Mouse (Mus musculus) stomach, embryonic 16.5 days (tissue): ENCODE measurements around the gene Ints1. TPM values are rescaled to one million over a fixed set of nuclear protein-coding genes. Genes with fewer than 3 reads are reported as not detected.

Experiments
- ATAC-seq: fragments of 200-750 bp; cut with Nextera tagmentation; 2 replicates; pipeline ENCODE4 v1.8.0; 2017; ENCODE audit warnings: moderate number of reproducible peaks, moderate TSS enrichment; ENCODE audit not compliant: insufficient read depth, low FRiP score
- H3K27ac ChIP-seq: fragments of 300-500 bp; sonication (generic); 2 replicates; pipeline ENCODE4 v1.5.1; 2014; ENCODE audit warnings: low read length
- H3K27me3 ChIP-seq: fragments of 300-500 bp; sonication (generic); 2 replicates; pipeline ENCODE4 v1.6.1; 2014; ENCODE audit warnings: low read length, control low read depth, mixed read lengths; ENCODE audit not compliant: control insufficient read depth, insufficient read depth
- H3K36me3 ChIP-seq: fragments of 300-500 bp; sonication (generic); 2 replicates; pipeline ENCODE4 v1.6.1; 2014; ENCODE audit warnings: low read length; ENCODE audit not compliant: control insufficient read depth, insufficient read depth
- H3K4me1 ChIP-seq: fragments of 300-500 bp; sonication (generic); 2 replicates; pipeline ENCODE4 v1.6.1; 2014; ENCODE audit warnings: low read length, control low read depth, mixed read lengths; ENCODE audit not compliant: control insufficient read depth, insufficient read depth
- H3K4me2 ChIP-seq: fragments of 300-500 bp; sonication (generic); 2 replicates; pipeline ENCODE4 v1.6.1; 2014; ENCODE audit warnings: low read depth, low read length, mixed read lengths
- H3K4me3 ChIP-seq: fragments of 300-500 bp; sonication (generic); replicated peaks from 2 replicates; pipeline ENCODE4 v1.5.1; 2014; ENCODE audit warnings: mild to moderate bottlenecking, low read length
- H3K9ac ChIP-seq: fragments of 300-500 bp; sonication (generic); 2 replicates; pipeline ENCODE4 v1.6.1; 2014; ENCODE audit warnings: low read length
- H3K9me3 ChIP-seq: fragments of 300-500 bp; sonication (generic); replicated peaks from 2 replicates; pipeline ENCODE4 v1.6.1; 2016; ENCODE audit warnings: low read length, control low read depth; ENCODE audit not compliant: control insufficient read depth
- WGBS: fragments of 180-500 bp; shearing (Covaris S2); extraction: QIAGEN DNeasy Blood & Tissue Kit; methylation state at CpG from one replicate; pipeline ENCODE4 v1.1.7; 2014; 5-methylcytosine and 5-hydroxymethylcytosine counted together
- polyA plus RNA-seq: library from polyadenylated mRNA; unstranded; fragments of >200 nt; fragmentation: Nextera tagmentation; extraction: Ambion mirVana; gene quantifications from 2 replicates; pipeline ENCODE4 v1.2.1, GENCODE M21; 2015

Gene Ints1
- polyA plus RNA-seq, 1 experiment from 2014 or later: 20.2 TPM

DNA sequence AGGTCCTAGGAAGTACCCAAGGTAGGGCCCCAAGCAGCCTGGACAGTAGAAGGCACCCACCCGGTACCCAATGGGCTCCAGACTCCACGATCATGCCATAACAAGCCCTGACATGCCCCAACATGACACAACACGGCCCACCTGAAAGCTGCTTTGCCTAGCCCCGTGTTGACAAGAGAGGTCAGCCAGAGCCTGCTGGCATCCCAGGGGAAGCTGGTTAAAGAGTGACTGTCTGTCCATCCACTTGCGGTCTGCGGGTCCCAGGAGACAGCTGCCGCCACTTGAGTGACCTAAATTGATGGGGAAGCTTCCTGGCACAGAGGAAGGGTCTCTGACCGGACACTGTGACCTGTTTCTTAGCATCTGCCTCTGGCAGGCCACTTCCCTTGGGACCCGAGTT, 52.4 kb downstream of the Ints1 start:
- H3K4me2 ChIP-seq: no peak overlapping the region
- H3K36me3 ChIP-seq: no peaks in the 10 kb centered on the region; the same call in 1 of the 2 replicates
- no peaks in the 10 kb centered on the region for H3K27me3 ChIP-seq
- H3K4me3 ChIP-seq: no peak overlapping the region
- peaks cover 18% of the 10 kb centered on the region for H3K4me1 ChIP-seq
- H3K27ac ChIP-seq: no peak overlapping the region
- no peak for ATAC-seq
- H3K9ac ChIP-seq: peak overlapping the region; percentile 17; the same call in 1 of the 2 replicates
- H3K9me3 ChIP-seq: no peaks in the 10 kb centered on the region
- WGBS: 67% methylated on average over 9 of the region's 9 CpGs

DNA sequence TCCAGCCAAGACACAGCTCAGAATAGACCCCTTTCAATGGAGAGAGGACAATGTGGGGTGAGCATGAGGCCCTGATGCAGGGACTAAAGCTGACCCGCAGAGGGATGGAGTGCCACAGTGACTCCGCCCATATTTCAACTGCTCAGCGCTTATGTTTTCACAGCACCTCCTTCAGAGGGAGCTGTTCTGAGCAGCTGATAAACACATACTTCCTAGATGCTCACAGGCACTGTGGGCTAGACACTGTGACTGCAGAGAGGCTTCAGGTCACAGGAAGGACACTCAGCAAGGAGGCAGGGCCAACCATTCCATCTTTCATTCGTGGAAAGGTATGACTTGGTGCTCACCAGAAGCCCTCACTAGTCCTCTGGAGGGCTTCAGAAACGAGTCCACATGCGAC, 52.8 kb downstream of the Ints1 start:
- Histone ChIP-seq H3K4me2 (no peak overlapping the region), H3K9me3 (no peaks in the 10 kb centered on the region), H3K4me3 (no peak overlapping the region), H3K4me1 (peaks cover 18% of the 10 kb centered on the region), H3K36me3 (no peaks in the 10 kb centered on the region; the same call in 1 of the 2 replicates), H3K27ac (no peak overlapping the region), H3K27me3 (no peaks in the 10 kb centered on the region), H3K9ac (peak overlapping the region; percentile 17; the same call in 1 of the 2 replicates)
- no peak for ATAC-seq
- 57% methylated on average over 6 of the region's 6 CpGs for WGBS

DNA sequence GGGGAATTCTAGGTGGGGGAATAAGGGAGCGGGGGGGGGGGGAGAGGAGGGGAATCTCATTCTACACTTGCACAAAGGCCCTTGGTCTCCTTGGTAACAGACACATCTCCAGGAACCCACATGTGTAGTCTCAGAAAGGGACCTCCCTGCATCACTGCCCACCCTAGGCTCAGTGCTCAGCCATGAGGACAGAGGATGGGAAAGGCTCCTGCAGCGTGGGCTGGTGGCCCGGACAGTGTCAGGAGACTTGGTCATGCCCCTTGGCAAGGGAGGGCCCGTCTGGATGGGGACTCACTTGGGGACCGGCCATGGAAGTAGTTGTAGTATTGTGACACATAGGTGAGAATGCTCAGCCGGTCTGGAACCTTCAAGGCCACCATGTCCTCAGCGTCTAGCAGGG, 56.5 kb downstream of the Ints1 start:
- WGBS: 83% methylated on average over 6 of the region's 7 CpGs
- no peaks in the 10 kb centered on the region for H3K9me3 ChIP-seq
- H3K27me3 ChIP-seq: no peaks in the 10 kb centered on the region
- no peak overlapping the region for H3K4me2 ChIP-seq
- H3K27ac ChIP-seq: peak overlapping the region; percentile 25; the same call in 1 of the 2 replicates
- peaks cover 10% of the 10 kb centered on the region; the same call in 1 of the 2 replicates for H3K4me1 ChIP-seq
- H3K4me3 ChIP-seq: no peak overlapping the region
- H3K36me3 ChIP-seq: no peaks in the 10 kb centered on the region; the same call in 1 of the 2 replicates
- H3K9ac ChIP-seq: peak overlapping the region; percentile 48; the same call in 1 of the 2 replicates
- ATAC-seq: no peak

DNA sequence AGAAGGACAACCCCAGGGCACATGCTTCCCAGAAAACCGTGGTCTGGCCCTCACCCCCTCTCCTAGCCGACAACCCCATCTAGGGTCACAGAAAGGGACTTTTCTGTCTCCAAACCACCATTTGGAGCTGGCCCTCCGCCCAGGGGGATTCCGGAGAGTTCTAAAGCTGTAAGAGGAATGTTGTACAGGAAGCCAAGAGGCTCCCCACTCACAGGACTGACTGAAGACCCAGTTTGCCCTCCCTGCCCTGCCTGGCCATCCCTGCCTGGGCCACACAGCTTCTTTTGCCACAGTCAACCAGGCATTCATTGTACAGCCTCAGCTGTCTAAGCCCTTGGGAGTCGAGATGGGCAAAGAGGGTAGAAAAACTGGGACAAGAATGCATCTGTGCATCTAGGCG, 56.9 kb downstream of the Ints1 start:
- peak; percentile 22; the same call in 1 of the 2 replicates for ATAC-seq
- Histone ChIP-seq H3K4me2 (no peak overlapping the region), H3K4me1 (peaks cover 10% of the 10 kb centered on the region; the same call in 1 of the 2 replicates), H3K9me3 (no peaks in the 10 kb centered on the region), H3K27ac (peak overlapping the region; percentile 25; the same call in 1 of the 2 replicates), H3K27me3 (no peaks in the 10 kb centered on the region), H3K9ac (peak overlapping the region; percentile 48; the same call in 1 of the 2 replicates), H3K36me3 (no peaks in the 10 kb centered on the region; the same call in 1 of the 2 replicates), H3K4me3 (no peak overlapping the region)
- WGBS: 60% methylated on average over 6 of the region's 6 CpGs

DNA sequence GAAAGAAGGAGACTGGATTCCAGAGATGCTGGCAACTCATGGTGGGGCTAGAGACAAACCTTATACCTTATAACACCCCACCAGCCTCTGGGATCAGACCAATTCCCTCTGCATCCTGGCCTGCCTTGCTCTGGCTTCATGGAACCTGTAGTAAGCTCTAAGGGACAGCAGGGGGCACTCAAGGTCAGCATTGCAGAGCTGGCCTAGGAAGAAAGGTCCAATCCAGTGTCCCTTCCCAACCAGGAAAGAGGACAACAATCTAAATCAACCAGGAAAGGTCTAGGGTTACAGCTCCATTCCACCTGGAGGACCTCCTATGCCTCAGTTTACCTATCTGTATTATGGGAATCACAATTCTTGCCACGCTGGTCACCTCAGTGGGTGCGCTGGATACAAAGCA, 57.8 kb downstream of the Ints1 start:
- Histone ChIP-seq H3K27me3 (no peaks in the 10 kb centered on the region), H3K4me1 (peaks cover 10% of the 10 kb centered on the region; the same call in 1 of the 2 replicates), H3K4me3 (no peak overlapping the region), H3K9me3 (no peaks in the 10 kb centered on the region), H3K36me3 (no peaks in the 10 kb centered on the region; the same call in 1 of the 2 replicates), H3K9ac (no peak overlapping the region), H3K4me2 (no peak overlapping the region), H3K27ac (peak overlapping the region; percentile 25; the same call in 1 of the 2 replicates)
- peak; percentile 11; the same call in 1 of the 2 replicates for ATAC-seq
- 97% methylated on average over 2 of the region's 2 CpGs for WGBS

DNA sequence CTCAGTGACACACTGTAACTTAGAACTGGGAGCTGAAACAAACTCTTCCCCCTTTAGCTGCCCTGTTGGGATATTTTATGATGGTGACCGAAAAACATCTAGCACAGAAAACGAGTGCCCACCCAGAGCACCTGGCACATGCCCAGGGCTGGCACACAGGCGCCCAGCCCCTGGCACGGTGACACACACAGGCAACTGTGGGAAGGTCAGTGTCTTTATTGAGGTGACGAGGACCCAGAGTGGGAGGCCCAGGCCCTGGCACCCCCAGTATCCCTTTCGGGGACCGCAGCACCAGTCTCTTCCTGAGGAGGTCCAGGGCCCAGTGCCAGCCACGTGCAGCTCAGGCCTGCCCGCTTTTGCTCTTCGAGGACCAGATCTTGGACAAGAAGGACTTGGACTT, 69.0 kb downstream of the Ints1 start:
- Histone ChIP-seq H3K36me3 (peaks cover 18% of the 10 kb centered on the region), H3K4me2 (no peak overlapping the region), H3K9ac (no peak overlapping the region), H3K27me3 (no peaks in the 10 kb centered on the region), H3K4me1 (no peaks in the 10 kb centered on the region), H3K27ac (no peak overlapping the region), H3K4me3 (no peak overlapping the region), H3K9me3 (no peaks in the 10 kb centered on the region)
- WGBS: 93% methylated on average over 10 of the region's 10 CpGs
- no peak for ATAC-seq

DNA sequence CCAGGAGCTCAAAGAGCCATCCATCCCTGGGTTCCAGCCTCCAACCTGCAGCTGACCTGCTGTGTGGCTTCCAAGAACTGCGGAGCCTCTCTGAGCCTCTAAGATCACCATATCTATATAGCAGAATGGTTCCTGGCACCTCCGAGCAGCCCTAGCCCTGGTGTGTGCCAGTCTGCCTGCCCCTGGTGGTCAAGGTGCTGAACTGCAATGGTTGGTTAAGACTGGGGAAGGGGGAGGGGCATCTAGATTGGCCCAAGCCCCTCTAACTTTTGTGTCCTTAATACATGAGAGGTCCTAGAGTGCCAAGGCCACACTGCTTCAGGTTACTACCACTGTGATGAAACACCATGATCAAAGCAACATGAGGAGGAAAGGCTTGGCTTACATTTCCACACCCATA, 72.6 kb downstream of the Ints1 start:
- Histone ChIP-seq H3K4me3 (no peak overlapping the region), H3K9me3 (no peaks in the 10 kb centered on the region), H3K9ac (no peak overlapping the region), H3K27ac (no peak overlapping the region), H3K36me3 (peaks cover 4% of the 10 kb centered on the region; the same call in 1 of the 2 replicates), H3K4me2 (no peak overlapping the region), H3K27me3 (no peaks in the 10 kb centered on the region), H3K4me1 (no peaks in the 10 kb centered on the region)
- WGBS: 55% methylated on average over 2 of the region's 2 CpGs
- ATAC-seq: no peak

DNA sequence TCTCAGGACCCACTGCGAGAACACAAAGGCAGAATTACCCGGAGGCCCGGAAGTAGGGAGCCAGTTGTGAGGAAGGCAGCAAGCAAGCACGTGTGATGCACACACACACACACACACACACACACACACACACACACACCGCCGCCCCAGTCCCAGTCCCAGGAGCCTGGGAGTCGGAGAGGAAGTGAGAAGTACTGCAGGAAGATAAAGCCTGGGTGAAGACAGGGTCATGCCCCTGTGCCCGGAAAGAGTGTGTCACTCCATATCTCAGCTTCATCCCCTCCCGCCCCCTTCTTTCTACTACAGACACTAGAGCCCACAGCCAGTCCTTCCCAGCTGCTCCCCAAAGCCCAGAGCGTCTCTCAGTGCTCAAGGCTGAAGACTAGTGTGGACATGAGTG, 73.2 kb downstream of the Ints1 start:
- no peak overlapping the region for H3K9ac ChIP-seq
- peaks cover 4% of the 10 kb centered on the region; the same call in 1 of the 2 replicates for H3K36me3 ChIP-seq
- 51% methylated on average over 10 of the region's 10 CpGs for WGBS
- H3K4me2 ChIP-seq: no peak overlapping the region
- no peaks in the 10 kb centered on the region for H3K27me3 ChIP-seq
- no peaks in the 10 kb centered on the region for H3K9me3 ChIP-seq
- H3K4me3 ChIP-seq: no peak overlapping the region
- no peak overlapping the region for H3K27ac ChIP-seq
- H3K4me1 ChIP-seq: no peaks in the 10 kb centered on the region
- ATAC-seq: no peak
